Mouse (Mus musculus): ENCODE measurements around the gene Sgf29. TPM values are rescaled to one million over a fixed set of nuclear protein-coding genes. Genes with fewer than 3 reads are reported as not detected.
A peak's percentile ranks its signal among the peaks of the same experiment; 100 is the strongest.
"Not testable (repeated sequence)": the region's sequence is repeated elsewhere in the genome, so short reads cannot be mapped to it uniquely, and the experiment has no call there.

Gene Sgf29
- polyA plus RNA-seq, 1 experiment from 2014 or later, result 53.7 TPM

- no peaks in the 10 kb centered on the region; the same call in 1 of the 2 replicates for H3K4me1 ChIP-seq (replicated peaks; ENCODE audit: control insufficient read depth, insufficient read depth, low read length)
- 84% methylated on average over 5 of the region's 5 CpGs for WGBS
- no peaks in the 10 kb centered on the region for H3K27me3 ChIP-seq (replicated peaks; ENCODE audit: control insufficient read depth, insufficient read depth, low read length)
- H3K9ac ChIP-seq (ENCODE audit: low read depth, low read length), result no peak overlapping the region
- DNase-seq (ENCODE audit: low spot score), result no peak
- ATAC-seq (replicated peaks; ENCODE audit: low FRiP score), result no peak
- H3K27ac ChIP-seq (ENCODE audit: low read depth, low read length), result no peak overlapping the region
- no peak overlapping the region for H3K4me2 ChIP-seq
- H3K36me3 ChIP-seq (ENCODE audit: control insufficient read depth, insufficient read depth, low read length), result no peaks in the 10 kb centered on the region
- H3K9me3 ChIP-seq (ENCODE audit: control insufficient read depth, low read length), result no peaks in the 10 kb centered on the region
- H3K4me3 ChIP-seq (ENCODE audit: low read depth, low read length), result no peak overlapping the region
These were observed 30.6 kb downstream of the Sgf29 start for GRCm38 (mm10) chr7:126679683-126680082.

GRCm38 (mm10) chr7:126681221-126681620 lies 32.1 kb downstream of the Sgf29 start:
- Histone ChIP-seq H3K36me3 (ENCODE audit: control insufficient read depth, insufficient read depth, low read length) (no peaks in the 10 kb centered on the region), H3K9me3 (ENCODE audit: control insufficient read depth, low read length) (no peaks in the 10 kb centered on the region), H3K27me3 (replicated peaks; ENCODE audit: control insufficient read depth, insufficient read depth, low read length) (no peaks in the 10 kb centered on the region), H3K27ac (ENCODE audit: low read depth, low read length) (no peak overlapping the region), H3K9ac (ENCODE audit: low read depth, low read length) (no peak overlapping the region), H3K4me1 (replicated peaks; ENCODE audit: control insufficient read depth, insufficient read depth, low read length) (no peaks in the 10 kb centered on the region), H3K4me2 (no peak overlapping the region), H3K4me3 (ENCODE audit: low read depth, low read length) (no peak overlapping the region)
- DNase-seq (ENCODE audit: low spot score), result no peak
- 96% methylated on average over 5 of the region's 5 CpGs for WGBS
- ATAC-seq (replicated peaks; ENCODE audit: low FRiP score), result no peak

- H3K27ac ChIP-seq (ENCODE audit: low read depth, low read length); H3K4me2 ChIP-seq; H3K27me3 ChIP-seq (replicated peaks; ENCODE audit: control insufficient read depth, insufficient read depth, low read length); H3K9ac ChIP-seq (ENCODE audit: low read depth, low read length); DNase-seq (ENCODE audit: low spot score); H3K4me1 ChIP-seq (replicated peaks; ENCODE audit: control insufficient read depth, insufficient read depth, low read length); H3K4me3 ChIP-seq (ENCODE audit: low read depth, low read length); ATAC-seq (replicated peaks; ENCODE audit: low FRiP score); H3K9me3 ChIP-seq (ENCODE audit: control insufficient read depth, low read length): not testable (repeated sequence)
- WGBS, result 81% methylated on average over 4 of the region's 4 CpGs
- H3K36me3 ChIP-seq (ENCODE audit: control insufficient read depth, insufficient read depth, low read length), result peaks cover 11% of the 10 kb centered on the region; the same call in 1 of the 2 replicates
These were observed 39.0 kb downstream of the Sgf29 start for GRCm38 (mm10) chr7:126688156-126688555.

GRCm38 (mm10) chr7:126689021-126689420 lies 39.9 kb downstream of the Sgf29 start:
- Histone ChIP-seq H3K4me2 (no peak overlapping the region), H3K9me3 (ENCODE audit: control insufficient read depth, low read length) (no peaks in the 10 kb centered on the region), H3K27ac (ENCODE audit: low read depth, low read length) (no peak overlapping the region), H3K27me3 (replicated peaks; ENCODE audit: control insufficient read depth, insufficient read depth, low read length) (no peaks in the 10 kb centered on the region), H3K36me3 (ENCODE audit: control insufficient read depth, insufficient read depth, low read length) (peaks cover 11% of the 10 kb centered on the region; the same call in 1 of the 2 replicates), H3K9ac (ENCODE audit: low read depth, low read length) (no peak overlapping the region), H3K4me3 (ENCODE audit: low read depth, low read length) (no peak overlapping the region), H3K4me1 (replicated peaks; ENCODE audit: control insufficient read depth, insufficient read depth, low read length) (0 out of 2 replicates have a peak, but pooled peaks cover 4% of the 10 kb centered on the region)
- ATAC-seq (replicated peaks; ENCODE audit: low FRiP score) (no peak), DNase-seq (ENCODE audit: low spot score) (no peak)
- 78% methylated on average over 3 of the region's 3 CpGs for WGBS

GRCm38 (mm10) chr7:126690737-126691136 lies 41.6 kb downstream of the Sgf29 start:
- Histone ChIP-seq H3K4me1 (replicated peaks; ENCODE audit: control insufficient read depth, insufficient read depth, low read length) (peaks cover 9% of the 10 kb centered on the region), H3K4me3 (ENCODE audit: low read depth, low read length) (no peak overlapping the region), H3K4me2 (no peak overlapping the region), H3K9ac (ENCODE audit: low read depth, low read length) (no peak overlapping the region), H3K36me3 (ENCODE audit: control insufficient read depth, insufficient read depth, low read length) (peaks cover 11% of the 10 kb centered on the region; the same call in 1 of the 2 replicates), H3K27ac (ENCODE audit: low read depth, low read length) (no peak overlapping the region), H3K27me3 (replicated peaks; ENCODE audit: control insufficient read depth, insufficient read depth, low read length) (no peaks in the 10 kb centered on the region), H3K9me3 (ENCODE audit: control insufficient read depth, low read length) (no peaks in the 10 kb centered on the region)
- ATAC-seq (replicated peaks; ENCODE audit: low FRiP score), result no peak
- WGBS, result 87% methylated on average over 3 of the region's 3 CpGs
- no peak for DNase-seq (ENCODE audit: low spot score)

- DNase-seq (ENCODE audit: low spot score) (no peak), ATAC-seq (replicated peaks; ENCODE audit: low FRiP score) (no peak)
- H3K4me2 ChIP-seq, result no peak overlapping the region
- 90% methylated on average over 4 of the region's 5 CpGs for WGBS
- no peaks in the 10 kb centered on the region for H3K27me3 ChIP-seq (replicated peaks; ENCODE audit: control insufficient read depth, insufficient read depth, low read length)
- H3K4me1 ChIP-seq (replicated peaks; ENCODE audit: control insufficient read depth, insufficient read depth, low read length), result peaks cover 12% of the 10 kb centered on the region
- H3K9me3 ChIP-seq (ENCODE audit: control insufficient read depth, low read length), result no peaks in the 10 kb centered on the region
- no peak overlapping the region for H3K27ac ChIP-seq (ENCODE audit: low read depth, low read length)
- peaks cover 11% of the 10 kb centered on the region; the same call in 1 of the 2 replicates for H3K36me3 ChIP-seq (ENCODE audit: control insufficient read depth, insufficient read depth, low read length)
- H3K4me3 ChIP-seq (ENCODE audit: low read depth, low read length), result no peak overlapping the region
- H3K9ac ChIP-seq (ENCODE audit: low read depth, low read length), result no peak overlapping the region
These were observed 42.6 kb downstream of the Sgf29 start for GRCm38 (mm10) chr7:126691676-126692075.

GRCm38 (mm10) chr7:126692426-126692825 lies 43.3 kb downstream of the Sgf29 start:
- Histone ChIP-seq H3K27me3 (replicated peaks; ENCODE audit: control insufficient read depth, insufficient read depth, low read length) (no peaks in the 10 kb centered on the region), H3K36me3 (ENCODE audit: control insufficient read depth, insufficient read depth, low read length) (peaks cover 11% of the 10 kb centered on the region; the same call in 1 of the 2 replicates), H3K9me3 (ENCODE audit: control insufficient read depth, low read length) (no peaks in the 10 kb centered on the region), H3K4me1 (replicated peaks; ENCODE audit: control insufficient read depth, insufficient read depth, low read length) (peaks cover 14% of the 10 kb centered on the region), H3K4me2 (no peak overlapping the region), H3K4me3 (ENCODE audit: low read depth, low read length) (no peak overlapping the region), H3K27ac (ENCODE audit: low read depth, low read length) (no peak overlapping the region), H3K9ac (ENCODE audit: low read depth, low read length) (no peak overlapping the region)
- DNase-seq (ENCODE audit: low spot score), result no peak
- ATAC-seq (replicated peaks; ENCODE audit: low FRiP score), result no peak
- WGBS, result 92% methylated on average over 26 of the region's 26 CpGs

GRCm38 (mm10) chr7:126693256-126693655 lies 44.1 kb downstream of the Sgf29 start:
- no peak overlapping the region for H3K4me2 ChIP-seq
- no peak overlapping the region for H3K27ac ChIP-seq (ENCODE audit: low read depth, low read length)
- ATAC-seq (replicated peaks; ENCODE audit: low FRiP score), result no peak
- no peak overlapping the region for H3K4me3 ChIP-seq (ENCODE audit: low read depth, low read length)
- DNase-seq (ENCODE audit: low spot score), result no peak
- H3K36me3 ChIP-seq (ENCODE audit: control insufficient read depth, insufficient read depth, low read length), result peaks cover 11% of the 10 kb centered on the region; the same call in 1 of the 2 replicates
- peaks cover 13% of the 10 kb centered on the region for H3K4me1 ChIP-seq (replicated peaks; ENCODE audit: control insufficient read depth, insufficient read depth, low read length)
- H3K27me3 ChIP-seq (replicated peaks; ENCODE audit: control insufficient read depth, insufficient read depth, low read length), result no peaks in the 10 kb centered on the region
- H3K9me3 ChIP-seq (ENCODE audit: control insufficient read depth, low read length), result no peaks in the 10 kb centered on the region
- H3K9ac ChIP-seq (ENCODE audit: low read depth, low read length), result 0 out of 2 replicates have a peak overlapping the region, but pooled peaks have one; percentile 14
- WGBS, result 30% methylated on average over 3 of the region's 3 CpGs

GRCm38 (mm10) chr7:126693781-126694180 lies 44.7 kb downstream of the Sgf29 start:
- ATAC-seq (replicated peaks; ENCODE audit: low FRiP score) (no peak), DNase-seq (ENCODE audit: low spot score) (no peak)
- 79% methylated on average over 7 of the region's 7 CpGs for WGBS
- H3K9me3 ChIP-seq (ENCODE audit: control insufficient read depth, low read length), result no peaks in the 10 kb centered on the region
- 0 out of 2 replicates have a peak overlapping the region, but pooled peaks have one; percentile 14 for H3K9ac ChIP-seq (ENCODE audit: low read depth, low read length)
- no peak overlapping the region for H3K4me3 ChIP-seq (ENCODE audit: low read depth, low read length)
- peaks cover 11% of the 10 kb centered on the region; the same call in 1 of the 2 replicates for H3K36me3 ChIP-seq (ENCODE audit: control insufficient read depth, insufficient read depth, low read length)
- no peak overlapping the region for H3K27ac ChIP-seq (ENCODE audit: low read depth, low read length)
- H3K4me1 ChIP-seq (replicated peaks; ENCODE audit: control insufficient read depth, insufficient read depth, low read length), result peaks cover 13% of the 10 kb centered on the region
- no peak overlapping the region for H3K4me2 ChIP-seq
- no peaks in the 10 kb centered on the region for H3K27me3 ChIP-seq (replicated peaks; ENCODE audit: control insufficient read depth, insufficient read depth, low read length)
